Mouse (Mus musculus): ENCODE measurements around the gene Clcn3.

DNA sequence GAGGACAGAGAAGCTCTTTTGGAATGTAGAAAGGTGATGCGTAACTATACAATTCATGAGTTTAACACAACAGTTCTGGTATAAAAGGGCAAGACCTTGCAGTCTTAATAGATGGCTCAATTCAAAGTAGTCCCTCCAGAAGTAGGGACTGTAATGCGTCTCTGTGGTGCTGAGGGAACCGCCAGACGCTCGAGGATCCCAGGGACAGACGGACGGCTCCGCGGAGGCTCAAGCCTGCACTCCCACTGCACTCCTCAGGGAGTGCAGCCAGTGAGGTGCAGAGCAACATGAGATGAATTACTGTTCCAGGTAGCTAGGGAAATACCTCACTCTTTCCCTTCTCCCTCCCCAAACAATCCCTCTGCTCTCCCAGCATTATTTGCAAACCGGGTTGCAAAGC is 70.5 kb downstream of the Clcn3 start:
- TF ChIP-seq TAL1 (IDR thresholded peaks at IDR 0.05; ENCODE audit: low read length) (no peak), GATA1 (IDR thresholded peaks at IDR 0.05; ENCODE audit: low read length) (no peak)

All from erythroblast, embryonic 14.5 days (primary cell).